Mouse (Mus musculus) embryonic fibroblast, embryonic 13.5 days (primary cell): Measurements from ENCODE around the gene Ak4. TPM values are rescaled to one million over a fixed set of nuclear protein-coding genes. Genes with fewer than 3 reads are reported as not detected.
A peak's percentile ranks its signal among the peaks of the same experiment; 100 is the strongest.

ENCODE experiments used
- H3K27ac ChIP-seq: 2 replicates; pipeline ENCODE4 v1.5.1; 2012; ENCODE audit warnings: low read length, control low read depth, inconsistent platforms; ENCODE audit not compliant: insufficient read depth
- H3K4me1 ChIP-seq: 2 replicates; pipeline ENCODE4 v1.6.1; 2011; ENCODE audit warnings: low read length; ENCODE audit not compliant: control insufficient read depth, insufficient read depth
- H3K4me3 ChIP-seq: 2 replicates; pipeline ENCODE4 v1.5.1; 2011; ENCODE audit warnings: mild to moderate bottlenecking, control low read depth, low read length; ENCODE audit not compliant: insufficient read depth
- CTCF ChIP-seq: IDR thresholded peaks from 2 replicates; pipeline ENCODE4 v1.5.1; 2011; ENCODE audit warnings: mild to moderate bottlenecking, control low read depth, low read length, moderate library complexity, borderline replicate concordance; ENCODE audit not compliant: insufficient read depth
- POLR2A ChIP-seq: IDR thresholded peaks from 2 replicates; pipeline ENCODE4 v1.6.1; 2011; ENCODE audit warnings: low read depth, mild to moderate bottlenecking, control low read depth, low read length, moderate library complexity
- polyA plus RNA-seq: library from polyadenylated mRNA; stranded (reverse); fragments of >200 nt; gene quantifications from 2 replicates; pipeline ENCODE4 v1.2.4, GENCODE M21; 2011; ENCODE audit warnings: low read depth; ENCODE audit not compliant: missing spikeins, insufficient read length

Ak4 gene
- polyA plus RNA-seq, 1 experiment: 9.1 TPM

- Histone ChIP-seq H3K4me1 (peaks cover 3% of the 10 kb centered on the region; the same call in 1 of the 2 replicates), H3K4me3 (no peak overlapping the region), H3K27ac (no peak overlapping the region)
- TF ChIP-seq CTCF: no peak
- TF ChIP-seq POLR2A: no peak
Measured at GRCm38 (mm10) chr4:101452829-101453228, 33.8 kb downstream of the Ak4 start.

GRCm38 (mm10) chr4:101457176-101457575 lies 38.1 kb downstream of the Ak4 start:
- Histone ChIP-seq H3K27ac (no peak overlapping the region), H3K4me1 (no peaks in the 10 kb centered on the region), H3K4me3 (no peak overlapping the region)
- TF ChIP-seq POLR2A (no peak), CTCF (no peak)

- no peak for TF ChIP-seq POLR2A
- TF ChIP-seq CTCF: peak; percentile 56; the same call in 1 of the 2 replicates
- Histone ChIP-seq H3K4me3 (no peak overlapping the region), H3K27ac (no peak overlapping the region), H3K4me1 (no peaks in the 10 kb centered on the region)
Measured at GRCm38 (mm10) chr4:101458341-101458740, 39.3 kb downstream of the Ak4 start.

- Histone ChIP-seq H3K27ac (no peak overlapping the region), H3K4me1 (no peaks in the 10 kb centered on the region), H3K4me3 (no peak overlapping the region)
- no peak for TF ChIP-seq CTCF
- TF ChIP-seq POLR2A: no peak
Measured at GRCm38 (mm10) chr4:101459358-101459757, 40.3 kb downstream of the Ak4 start.

- H3K4me3 ChIP-seq: no peak overlapping the region
Measured at GRCm38 (mm10) chr4:101460114-101460513, 41.0 kb downstream of the Ak4 start.

GRCm38 (mm10) chr4:101462065-101462464 lies 43.0 kb downstream of the Ak4 start:
- Histone ChIP-seq H3K4me3 (no peak overlapping the region), H3K27ac (no peak overlapping the region), H3K4me1 (no peaks in the 10 kb centered on the region)
- no peak for TF ChIP-seq CTCF
- no peak for TF ChIP-seq POLR2A

More at GRCm38 (mm10) chr4:101460114-101460513, 41.0 kb downstream of the Ak4 start:
- no peaks in the 10 kb centered on the region for H3K4me1 ChIP-seq
- no peak for TF ChIP-seq CTCF
- no peak for TF ChIP-seq POLR2A
- H3K27ac ChIP-seq: no peak overlapping the region

GRCm38 (mm10) chr4:101466264-101466663 lies 47.2 kb downstream of the Ak4 start:
- TF ChIP-seq POLR2A: no peak
- no peak for TF ChIP-seq CTCF
- Histone ChIP-seq H3K4me1 (no peaks in the 10 kb centered on the region), H3K27ac (no peak overlapping the region), H3K4me3 (no peak overlapping the region)

- H3K4me1 ChIP-seq: no peaks in the 10 kb centered on the region
- H3K27ac ChIP-seq: no peak overlapping the region
- no peak for TF ChIP-seq CTCF
- TF ChIP-seq POLR2A: no peak
- no peak overlapping the region for H3K4me3 ChIP-seq
Measured at GRCm38 (mm10) chr4:101469242-101469641, 50.2 kb downstream of the Ak4 start.

- TF ChIP-seq CTCF (no peak), POLR2A (no peak)
- no peak overlapping the region for H3K4me3 ChIP-seq
Measured at GRCm38 (mm10) chr4:101470543-101470942, 51.5 kb downstream of the Ak4 start.

GRCm38 (mm10) chr4:101472767-101473166 lies 53.7 kb downstream of the Ak4 start:
- TF ChIP-seq CTCF: no peak
- TF ChIP-seq POLR2A: no peak
- no peak overlapping the region for H3K4me3 ChIP-seq
- no peak overlapping the region for H3K27ac ChIP-seq
- H3K4me1 ChIP-seq: no peaks in the 10 kb centered on the region

More at GRCm38 (mm10) chr4:101470543-101470942, 51.5 kb downstream of the Ak4 start:
- H3K4me1 ChIP-seq: no peaks in the 10 kb centered on the region
- no peak overlapping the region for H3K27ac ChIP-seq
